Mouse (Mus musculus): ENCODE measurements around the gene Smarcd3. TPM values are rescaled to one million over a fixed set of nuclear protein-coding genes. Genes with fewer than 3 reads are reported as not detected.
A peak's percentile ranks its signal among the peaks of the same experiment; 100 is the strongest.

Smarcd3 gene
- total and polyA plus RNA-seq, 3 experiments, result 0.22 TPM; not detected in 2

DNA sequence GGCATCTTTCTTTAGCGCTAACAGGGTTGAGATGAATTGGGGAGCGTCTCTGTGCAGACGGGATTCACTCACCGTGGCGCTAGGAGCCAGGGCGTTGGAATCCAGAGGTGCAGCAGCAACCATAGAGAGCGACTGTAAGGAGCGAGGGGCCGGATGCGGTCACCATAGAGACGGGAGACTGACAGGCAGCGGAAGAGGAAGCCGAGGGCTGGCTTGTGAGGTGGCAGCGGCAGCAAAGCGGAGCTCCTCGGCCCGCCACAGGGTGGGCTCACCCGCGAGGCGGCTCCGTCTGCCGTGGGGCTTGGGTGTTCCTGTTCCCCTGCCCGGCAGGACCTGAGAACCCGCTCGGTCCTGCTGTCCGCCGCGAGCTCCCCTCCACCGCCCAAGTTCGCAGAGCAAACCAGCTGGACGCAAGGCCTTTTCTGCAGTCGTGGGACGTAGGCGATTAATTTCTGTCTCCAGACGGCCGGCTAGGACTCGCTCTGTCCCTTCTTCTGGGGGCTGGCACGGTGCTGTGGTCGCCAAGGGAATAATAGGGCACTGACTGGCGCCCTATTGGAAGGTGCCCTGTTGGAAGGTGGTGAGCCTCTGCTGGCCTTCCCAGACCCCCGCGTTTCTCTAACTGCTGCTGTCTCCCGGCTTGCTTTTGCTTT lies 37.5 kb downstream of the Smarcd3 start, which contains the start of gene Chpf2:
Gene Chpf2 (plus strand): TSS at position 195 of the 653 bp plus-strand sequence.
- TF ChIP-seq TAL1 (conservative IDR thresholded peaks at IDR 0.05; ENCODE audit: low read depth, low read length) (no peak), CTCF (IDR thresholded peaks at IDR 0.05; ENCODE audit: low read depth, low read length) (no peak), GATA1 (IDR thresholded peaks at IDR 0.05; ENCODE audit: borderline replicate concordance, low read length) (no peak), POLR2AphosphoS5 (IDR thresholded peaks at IDR 0.05; ENCODE audit: insufficient replicate concordance, low read depth, low read length) (no peak), GATA2 (IDR thresholded peaks at IDR 0.05; ENCODE audit: borderline replicate concordance, low read depth, low read length) (no peak)
- Histone ChIP-seq H3K4me1 (ENCODE audit: insufficient read depth, low read depth, low read length) (peaks cover 19% of the 10 kb centered on the region), H3K9me3 (replicated peaks) (no peaks in the 10 kb centered on the region), H3K27me3 (ENCODE audit: insufficient read depth, low read length) (peaks cover 11% of the 10 kb centered on the region; the same call in 1 of the 2 replicates), H3K36me3 (replicated peaks) (peaks cover 39% of the 10 kb centered on the region), H3K4me3 (ENCODE audit: low read depth, low read length) (peak within 1 kb of the TSS; percentile 83)
- DNase-seq (ENCODE audit: low spot score) (peak; percentile 79), ATAC-seq (ENCODE audit: extremely low read depth, insufficient number of reproducible peaks, low FRiP score, poor library complexity, severe bottlenecking) (peak; percentile 88)

DNA sequence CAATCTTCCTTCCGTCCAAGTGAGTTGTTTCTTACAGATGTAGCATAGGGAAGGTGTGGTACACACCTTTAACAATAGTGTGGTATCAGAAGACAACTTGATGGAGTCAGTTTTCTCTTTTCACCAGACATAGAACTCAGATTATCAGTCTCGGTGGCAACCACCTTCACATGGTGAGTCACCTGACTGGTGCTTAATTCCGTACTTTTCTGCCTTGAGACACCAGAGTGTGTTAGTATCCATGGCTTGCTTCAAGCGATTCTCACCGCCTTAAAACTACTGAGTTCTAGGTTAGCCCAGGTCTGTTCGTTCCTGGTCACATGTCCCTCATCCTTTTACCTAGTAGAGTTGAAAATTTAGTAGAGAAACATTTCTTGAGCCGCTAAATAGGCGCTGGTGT lies 38.1 kb downstream of the Smarcd3 start:
- peak overlapping the region; percentile 83 for H3K4me3 ChIP-seq (ENCODE audit: low read depth, low read length)
- DNase-seq (ENCODE audit: low spot score) (no peak), ATAC-seq (ENCODE audit: extremely low read depth, insufficient number of reproducible peaks, low FRiP score, poor library complexity, severe bottlenecking) (no peak)
- H3K9me3 ChIP-seq (replicated peaks), result no peaks in the 10 kb centered on the region
- TF ChIP-seq GATA2 (IDR thresholded peaks at IDR 0.05; ENCODE audit: borderline replicate concordance, low read depth, low read length), result no peak
- no peak for TF ChIP-seq TAL1 (conservative IDR thresholded peaks at IDR 0.05; ENCODE audit: low read depth, low read length)
- no peak for TF ChIP-seq POLR2AphosphoS5 (IDR thresholded peaks at IDR 0.05; ENCODE audit: insufficient replicate concordance, low read depth, low read length)
- no peak for TF ChIP-seq GATA1 (IDR thresholded peaks at IDR 0.05; ENCODE audit: borderline replicate concordance, low read length)
- no peak for TF ChIP-seq CTCF (IDR thresholded peaks at IDR 0.05; ENCODE audit: low read depth, low read length)
- H3K4me1 ChIP-seq (ENCODE audit: insufficient read depth, low read depth, low read length), result peaks cover 19% of the 10 kb centered on the region
- peaks cover 11% of the 10 kb centered on the region; the same call in 1 of the 2 replicates for H3K27me3 ChIP-seq (ENCODE audit: insufficient read depth, low read length)
- peaks cover 33% of the 10 kb centered on the region for H3K36me3 ChIP-seq (replicated peaks)

- Histone ChIP-seq H3K27me3 (ENCODE audit: insufficient read depth, low read length) (no peaks in the 10 kb centered on the region), H3K36me3 (replicated peaks) (peaks cover 30% of the 10 kb centered on the region), H3K9me3 (replicated peaks) (no peaks in the 10 kb centered on the region), H3K4me1 (ENCODE audit: insufficient read depth, low read depth, low read length) (peaks cover 43% of the 10 kb centered on the region), H3K4me3 (ENCODE audit: low read depth, low read length) (peak overlapping the region; percentile 88)
- TF ChIP-seq TAL1 (conservative IDR thresholded peaks at IDR 0.05; ENCODE audit: low read depth, low read length) (no peak), CTCF (IDR thresholded peaks at IDR 0.05; ENCODE audit: low read depth, low read length) (no peak), GATA2 (IDR thresholded peaks at IDR 0.05; ENCODE audit: borderline replicate concordance, low read depth, low read length) (no peak), GATA1 (IDR thresholded peaks at IDR 0.05; ENCODE audit: borderline replicate concordance, low read length) (no peak), POLR2AphosphoS5 (IDR thresholded peaks at IDR 0.05; ENCODE audit: insufficient replicate concordance, low read depth, low read length) (no peak)
- DNase-seq (ENCODE audit: low spot score), result no peak
- ATAC-seq (ENCODE audit: extremely low read depth, insufficient number of reproducible peaks, low FRiP score, poor library complexity, severe bottlenecking), result no peak
These were observed 45.9 kb downstream of the Smarcd3 start for GRCm38 (mm10) chr5:24578109-24578963.

- peak; percentile 91 for ATAC-seq (ENCODE audit: extremely low read depth, insufficient number of reproducible peaks, low FRiP score, poor library complexity, severe bottlenecking)
- Histone ChIP-seq H3K27me3 (ENCODE audit: insufficient read depth, low read length) (no peaks in the 10 kb centered on the region), H3K9me3 (replicated peaks) (no peaks in the 10 kb centered on the region), H3K4me1 (ENCODE audit: insufficient read depth, low read depth, low read length) (peaks cover 53% of the 10 kb centered on the region), H3K4me3 (ENCODE audit: low read depth, low read length) (peak within 1 kb of the TSS; percentile 88), H3K36me3 (replicated peaks) (peaks cover 39% of the 10 kb centered on the region)
- TF ChIP-seq GATA2 (IDR thresholded peaks at IDR 0.05; ENCODE audit: borderline replicate concordance, low read depth, low read length) (no peak), POLR2AphosphoS5 (IDR thresholded peaks at IDR 0.05; ENCODE audit: insufficient replicate concordance, low read depth, low read length) (0 out of 2 replicates have a peak, but pooled peaks have one; percentile 23)
- DNase-seq (ENCODE audit: low spot score), result peak; percentile 98
These were observed 46.9 kb downstream of the Smarcd3 start, which contains the start of gene Abcf2 for GRCm38 (mm10) chr5:24577183-24577929. Gene Abcf2, minus strand, starts transcription at chr5:24577467.

DNA sequence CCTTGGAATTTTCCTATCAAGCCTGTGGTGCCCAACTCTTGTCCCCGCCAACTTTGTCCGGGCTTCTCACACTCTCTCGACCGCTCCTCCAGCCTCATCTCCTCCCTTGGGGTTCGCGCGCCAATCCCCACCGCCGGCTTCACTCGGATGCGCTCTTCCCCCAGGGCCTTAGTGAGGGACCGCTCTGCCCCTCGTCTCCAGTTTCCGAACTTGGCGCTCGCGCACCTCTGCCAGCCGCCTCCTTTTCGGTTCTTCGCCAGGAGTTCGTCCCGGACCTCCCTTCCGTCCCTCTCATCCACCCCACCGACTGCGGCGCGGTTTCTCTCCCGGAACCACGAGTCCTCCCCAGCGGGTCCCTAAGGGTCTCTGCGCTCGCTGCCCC lies 47.4 kb downstream of the Smarcd3 start:
- DNase-seq (ENCODE audit: low spot score) (peak; percentile 65), ATAC-seq (ENCODE audit: extremely low read depth, insufficient number of reproducible peaks, low FRiP score, poor library complexity, severe bottlenecking) (no peak)
- Histone ChIP-seq H3K9me3 (replicated peaks) (no peaks in the 10 kb centered on the region), H3K4me3 (ENCODE audit: low read depth, low read length) (peak overlapping the region; percentile 88), H3K4me1 (ENCODE audit: insufficient read depth, low read depth, low read length) (peaks cover 57% of the 10 kb centered on the region), H3K27me3 (ENCODE audit: insufficient read depth, low read length) (no peaks in the 10 kb centered on the region), H3K36me3 (replicated peaks) (peaks cover 45% of the 10 kb centered on the region)
- no peak for TF ChIP-seq POLR2AphosphoS5 (IDR thresholded peaks at IDR 0.05; ENCODE audit: insufficient replicate concordance, low read depth, low read length)
- no peak for TF ChIP-seq GATA1 (IDR thresholded peaks at IDR 0.05; ENCODE audit: borderline replicate concordance, low read length)
- no peak for TF ChIP-seq GATA2 (IDR thresholded peaks at IDR 0.05; ENCODE audit: borderline replicate concordance, low read depth, low read length)
- no peak for TF ChIP-seq TAL1 (conservative IDR thresholded peaks at IDR 0.05; ENCODE audit: low read depth, low read length)
- no peak for TF ChIP-seq CTCF (IDR thresholded peaks at IDR 0.05; ENCODE audit: low read depth, low read length)
